Mouse (Mus musculus) heart, embryonic 11.5 days (tissue): ENCODE measurements around the gene Dnajc1. TPM values are rescaled to one million over a fixed set of nuclear protein-coding genes. Genes with fewer than 3 reads are reported as not detected.

ENCODE experiments used
- ATAC-seq: fragments of 200-750 bp; cut with Nextera tagmentation; replicated peaks from 2 replicates; pipeline ENCODE4 v1.8.0; 2017; ENCODE audit warnings: moderate library complexity; ENCODE audit not compliant: insufficient number of reproducible peaks, low FRiP score, low TSS enrichment
- H3K27ac ChIP-seq: fragments of 300-500 bp; sonication (generic); 2 replicates; pipeline ENCODE4 v1.5.1; 2014; ENCODE audit warnings: mild to moderate bottlenecking, low read depth, low read length
- H3K27me3 ChIP-seq: fragments of 300-500 bp; sonication (generic); 2 replicates; pipeline ENCODE4 v1.6.1; 2014; ENCODE audit warnings: mild to moderate bottlenecking, low read length, mixed read lengths; ENCODE audit not compliant: control insufficient read depth, insufficient read depth
- H3K36me3 ChIP-seq: fragments of 300-500 bp; sonication (generic); 2 replicates; pipeline ENCODE4 v1.6.1; 2014; ENCODE audit warnings: mild to moderate bottlenecking, low read length, moderate library complexity, mixed read lengths; ENCODE audit not compliant: control insufficient read depth, insufficient read depth
- H3K4me1 ChIP-seq: fragments of 300-500 bp; sonication (generic); 2 replicates; pipeline ENCODE4 v1.6.1; 2014; ENCODE audit warnings: low read length; ENCODE audit not compliant: control insufficient read depth, insufficient read depth
- H3K4me2 ChIP-seq: fragments of 300-500 bp; sonication (generic); 2 replicates; pipeline ENCODE4 v1.6.1; 2014; ENCODE audit warnings: mild to moderate bottlenecking, moderate library complexity
- H3K4me3 ChIP-seq: fragments of 300-500 bp; sonication (generic); 2 replicates; pipeline ENCODE4 v1.5.1; 2014; ENCODE audit warnings: low read depth, low read length
- H3K9ac ChIP-seq: fragments of 300-500 bp; sonication (generic); 2 replicates; pipeline ENCODE4 v1.6.1; 2014; ENCODE audit warnings: mild to moderate bottlenecking, low read depth, low read length, moderate library complexity
- H3K9me3 ChIP-seq: fragments of 300-500 bp; sonication (generic); replicated peaks from 2 replicates; pipeline ENCODE4 v1.6.1; 2016; ENCODE audit warnings: low read length; ENCODE audit not compliant: control insufficient read depth
- WGBS: fragments of 180-500 bp; shearing (Covaris S2); extraction: QIAGEN DNeasy Blood & Tissue Kit; methylation state at CpG from one replicate; pipeline ENCODE4 v1.1.7; 2014; ENCODE audit not compliant: insufficient replicate concordance; 5-methylcytosine and 5-hydroxymethylcytosine counted together
- polyA plus RNA-seq: library from polyadenylated mRNA; unstranded; fragments of >200 nt; fragmentation: Nextera tagmentation; extraction: Ambion mirVana; gene quantifications from 2 replicates; pipeline ENCODE4 v1.2.1, GENCODE M21; 2014

Dnajc1 gene
- polyA plus RNA-seq, 1 experiment from 2014 or later, result 22.5 TPM

- Histone ChIP-seq H3K4me2 (no peak overlapping the region), H3K36me3 (peaks cover 5% of the 10 kb centered on the region; the same call in 1 of the 2 replicates), H3K27me3 (no peaks in the 10 kb centered on the region), H3K4me3 (no peak overlapping the region), H3K9ac (no peak overlapping the region), H3K9me3 (no peaks in the 10 kb centered on the region), H3K4me1 (no peaks in the 10 kb centered on the region), H3K27ac (no peak overlapping the region)
- ATAC-seq, result no peak
- WGBS, result 82% methylated on average over 3 of the region's 3 CpGs
These were observed 196.8 kb downstream of the Dnajc1 start for GRCm38 (mm10) chr2:18195691-18196396.

- Histone ChIP-seq H3K27ac (no peak overlapping the region), H3K4me2 (no peak overlapping the region), H3K4me1 (no peaks in the 10 kb centered on the region), H3K9me3 (no peaks in the 10 kb centered on the region), H3K9ac (no peak overlapping the region), H3K27me3 (no peaks in the 10 kb centered on the region), H3K4me3 (no peak overlapping the region), H3K36me3 (peaks cover 5% of the 10 kb centered on the region; the same call in 1 of the 2 replicates)
- WGBS, result 82% methylated on average over 4 of the region's 4 CpGs
- ATAC-seq, result no peak
These were observed 197.3 kb downstream of the Dnajc1 start for GRCm38 (mm10) chr2:18195285-18195684.

GRCm38 (mm10) chr2:18188367-18188766 is 204.3 kb downstream of the Dnajc1 start:
- no peak for ATAC-seq
- H3K4me3 ChIP-seq, result no peak overlapping the region
- peaks cover 31% of the 10 kb centered on the region for H3K36me3 ChIP-seq
- H3K27ac ChIP-seq, result no peak overlapping the region
- no peaks in the 10 kb centered on the region for H3K4me1 ChIP-seq
- H3K27me3 ChIP-seq, result no peaks in the 10 kb centered on the region
- H3K9ac ChIP-seq, result no peak overlapping the region
- no peaks in the 10 kb centered on the region for H3K9me3 ChIP-seq
- H3K4me2 ChIP-seq, result no peak overlapping the region
- 77% methylated on average over 2 of the region's 2 CpGs for WGBS

GRCm38 (mm10) chr2:18183079-18183478 is 209.6 kb downstream of the Dnajc1 start:
- Histone ChIP-seq H3K4me1 (no peaks in the 10 kb centered on the region), H3K4me2 (no peak overlapping the region), H3K9ac (no peak overlapping the region), H3K9me3 (no peaks in the 10 kb centered on the region), H3K4me3 (no peak overlapping the region), H3K27me3 (no peaks in the 10 kb centered on the region), H3K36me3 (peaks cover 23% of the 10 kb centered on the region), H3K27ac (no peak overlapping the region)
- ATAC-seq, result no peak

- Histone ChIP-seq H3K4me3 (no peak overlapping the region), H3K27me3 (no peaks in the 10 kb centered on the region), H3K9me3 (no peaks in the 10 kb centered on the region), H3K27ac (no peak overlapping the region), H3K36me3 (peaks cover 25% of the 10 kb centered on the region), H3K9ac (no peak overlapping the region), H3K4me1 (no peaks in the 10 kb centered on the region), H3K4me2 (no peak overlapping the region)
- WGBS, result 93% methylated on average over 3 of the region's 3 CpGs
- ATAC-seq, result no peak
These were observed 211.0 kb downstream of the Dnajc1 start for GRCm38 (mm10) chr2:18181631-18182030.

GRCm38 (mm10) chr2:18180323-18180722 is 212.3 kb downstream of the Dnajc1 start:
- H3K36me3 ChIP-seq, result peaks cover 24% of the 10 kb centered on the region
- H3K9ac ChIP-seq, result no peak overlapping the region
- H3K27me3 ChIP-seq, result no peaks in the 10 kb centered on the region
- H3K4me1 ChIP-seq, result no peaks in the 10 kb centered on the region
- H3K9me3 ChIP-seq, result no peaks in the 10 kb centered on the region
- no peak overlapping the region for H3K4me2 ChIP-seq
- whole genome bisulfite sequencing, result 89% methylated on average over 5 of the region's 5 CpGs
- no peak overlapping the region for H3K4me3 ChIP-seq
- no peak overlapping the region for H3K27ac ChIP-seq
- ATAC-seq, result no peak

- no peaks in the 10 kb centered on the region for H3K27me3 ChIP-seq
- H3K9me3 ChIP-seq, result no peaks in the 10 kb centered on the region
- peaks cover 17% of the 10 kb centered on the region for H3K36me3 ChIP-seq
- no peak for ATAC-seq
- H3K4me3 ChIP-seq, result no peak overlapping the region
- no peak overlapping the region for H3K4me2 ChIP-seq
- no peaks in the 10 kb centered on the region for H3K4me1 ChIP-seq
- H3K9ac ChIP-seq, result no peak overlapping the region
- no peak overlapping the region for H3K27ac ChIP-seq
- WGBS, result 87% methylated on average over 3 of the region's 3 CpGs
These were observed 216.4 kb downstream of the Dnajc1 start for GRCm38 (mm10) chr2:18176235-18176634.

GRCm38 (mm10) chr2:18175234-18175633 is 217.4 kb downstream of the Dnajc1 start:
- Histone ChIP-seq H3K27ac (no peak overlapping the region), H3K4me3 (no peak overlapping the region), H3K9ac (no peak overlapping the region), H3K36me3 (peaks cover 17% of the 10 kb centered on the region), H3K9me3 (no peaks in the 10 kb centered on the region), H3K27me3 (no peaks in the 10 kb centered on the region), H3K4me2 (no peak overlapping the region), H3K4me1 (no peaks in the 10 kb centered on the region)
- no peak for ATAC-seq
- WGBS, result 30% methylated on average over 1 of the region's 1 CpGs
